Mouse (Mus musculus): ENCODE data around the gene Snx4. TPM values are rescaled to one million over a fixed set of nuclear protein-coding genes. Genes with fewer than 3 reads are reported as not detected.

Snx4 gene
- total RNA-seq, 2 experiments from 2014 or later, result 7.0 to 23.9 TPM

- no peak for ATAC-seq (replicated peaks; ENCODE audit: low FRiP score, poor library complexity, severe bottlenecking)
Measured at GRCm38 (mm10) chr16:33262096-33262495, 10.9 kb downstream of the Snx4 start.

DNA sequence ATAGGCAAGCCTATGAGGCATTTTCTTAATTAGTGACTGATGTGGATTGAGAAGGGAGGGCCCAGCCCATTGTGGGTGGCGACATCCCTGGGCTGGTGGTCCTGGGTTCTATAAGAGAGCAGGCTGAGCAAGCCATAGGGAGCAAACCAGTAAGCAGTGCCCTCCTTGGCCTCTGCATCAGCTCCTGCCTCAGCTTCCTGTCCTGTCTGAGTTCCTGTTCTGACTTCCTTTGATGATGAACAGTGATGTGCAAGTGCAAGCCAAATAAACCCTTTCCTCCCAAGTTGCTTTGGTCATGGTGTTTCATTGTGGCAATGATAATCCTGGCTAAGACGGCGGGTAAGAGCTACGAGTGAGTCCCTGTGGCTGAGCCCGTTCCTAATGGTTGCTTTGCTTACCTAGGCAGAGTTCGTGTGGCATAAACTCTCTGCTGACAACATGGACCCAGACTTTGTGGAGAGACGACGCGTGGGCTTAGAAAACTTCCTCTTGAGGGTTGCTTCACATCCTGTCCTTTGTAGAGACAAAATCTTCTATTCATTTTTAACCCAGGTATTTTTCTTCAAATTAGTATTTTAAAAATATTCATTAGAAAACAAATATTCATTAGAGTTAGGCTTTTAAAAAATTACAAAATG, 16.5 kb downstream of the Snx4 start:
- ATAC-seq (replicated peaks; ENCODE audit: low FRiP score, poor library complexity, severe bottlenecking), result no peak

DNA sequence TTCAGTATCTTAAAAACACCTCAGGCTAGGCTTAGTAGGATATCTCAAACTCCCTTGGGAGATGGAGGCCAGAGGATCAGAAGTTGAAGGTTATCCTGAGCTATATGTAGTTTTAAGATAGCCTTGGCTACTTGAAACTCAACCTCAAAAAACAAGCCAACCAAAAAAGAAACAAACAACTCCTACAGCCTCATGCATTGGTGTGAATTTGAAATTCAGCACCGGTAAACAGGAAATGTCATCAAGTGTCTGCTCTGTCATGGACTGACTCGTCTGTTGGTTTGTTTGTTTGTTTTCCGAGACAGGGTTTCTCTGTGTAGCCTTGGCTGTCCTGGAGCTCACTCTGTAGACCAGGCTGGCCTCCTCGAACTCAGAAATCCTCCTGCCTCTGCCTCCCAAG, 20.6 kb downstream of the Snx4 start:
- ATAC-seq (replicated peaks; ENCODE audit: low FRiP score, poor library complexity, severe bottlenecking), result no peak

DNA sequence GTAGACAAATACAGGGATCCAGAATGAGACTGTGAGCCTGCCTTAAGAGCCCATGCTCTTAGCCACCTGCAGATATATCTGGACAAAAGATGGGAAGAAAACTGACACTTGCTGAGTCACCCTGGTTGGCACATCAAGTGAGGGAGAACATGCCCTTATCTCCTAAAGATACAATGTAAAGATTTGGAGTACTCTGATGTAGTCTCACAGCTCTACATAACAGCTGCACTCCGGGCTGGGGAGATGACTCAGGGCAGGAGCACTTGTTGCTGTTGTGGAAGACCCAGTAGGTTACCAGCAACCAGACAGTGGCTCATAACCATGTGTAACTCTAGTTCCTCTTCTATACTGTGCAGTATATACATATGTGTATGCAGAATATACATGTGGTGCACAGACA, 31.8 kb downstream of the Snx4 start:
- ATAC-seq (replicated peaks; ENCODE audit: low FRiP score, poor library complexity, severe bottlenecking), result no peak

DNA sequence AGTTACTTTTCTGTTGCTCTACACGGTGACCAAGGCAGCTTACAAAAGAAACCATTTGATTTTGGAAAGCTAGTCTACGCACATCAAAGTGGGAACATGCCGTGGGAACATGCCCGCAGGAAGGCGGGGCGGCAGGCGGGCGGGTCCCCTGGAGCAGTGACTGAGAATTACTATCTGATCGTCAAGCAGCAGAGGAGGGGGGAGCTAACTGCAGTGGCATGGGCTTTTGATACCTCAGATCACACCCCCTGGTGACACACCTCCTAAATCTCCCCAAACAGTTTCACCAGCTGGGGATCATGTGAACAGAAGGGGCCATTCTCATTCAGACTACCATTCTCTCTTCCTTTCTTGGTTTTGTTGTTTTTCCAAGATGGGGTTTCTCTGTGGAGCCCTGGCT, 37.3 kb downstream of the Snx4 start:
- ATAC-seq (replicated peaks; ENCODE audit: low FRiP score, poor library complexity, severe bottlenecking), result no peak

DNA sequence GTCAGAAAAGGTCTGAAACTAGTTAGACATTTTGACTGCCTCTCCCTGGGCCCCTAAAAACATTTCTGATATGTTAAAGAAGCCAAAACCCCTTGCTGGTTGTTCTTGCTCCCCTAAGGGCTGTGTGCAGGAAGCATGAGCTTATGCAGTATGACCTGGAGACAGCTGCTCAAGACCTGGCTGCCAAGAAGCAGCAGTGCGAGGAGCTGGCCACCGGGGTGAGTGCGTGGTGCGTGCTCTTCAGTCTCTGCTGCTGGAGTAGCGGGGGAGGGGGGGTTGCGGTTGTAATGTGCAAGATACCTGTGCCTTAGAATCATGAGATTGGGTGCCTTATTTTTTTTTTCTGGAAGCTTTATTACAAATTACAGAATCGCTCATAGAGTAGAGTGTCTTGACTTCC, 38.7 kb downstream of the Snx4 start:
- ATAC-seq (replicated peaks; ENCODE audit: low FRiP score, poor library complexity, severe bottlenecking), result no peak

GRCm38 (mm10) chr16:33292241-33292640, 41.0 kb downstream of the Snx4 start:
- no peak for ATAC-seq (replicated peaks; ENCODE audit: low FRiP score, poor library complexity, severe bottlenecking)

DNA sequence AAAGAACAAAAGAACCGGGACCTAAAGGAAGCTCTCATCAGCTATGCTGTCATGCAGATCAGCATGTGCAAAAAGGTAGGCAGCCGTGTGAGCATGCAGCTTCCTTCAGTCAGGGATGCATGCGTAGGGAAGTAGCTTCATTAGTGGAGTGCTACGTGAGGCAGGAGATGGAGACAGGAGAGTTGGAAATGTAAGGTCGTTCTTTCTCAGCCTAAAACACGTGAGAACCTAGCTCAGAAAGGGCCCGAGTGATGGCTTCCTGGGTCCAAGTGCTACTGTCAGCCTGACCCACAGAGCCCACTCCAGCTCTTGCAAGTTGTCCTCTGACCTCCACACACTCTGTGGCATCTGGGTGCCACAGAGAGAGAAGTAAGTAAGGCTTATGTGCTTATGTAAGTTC, 43.4 kb downstream of the Snx4 start:
- no peak for ATAC-seq (replicated peaks; ENCODE audit: low FRiP score, poor library complexity, severe bottlenecking)

DNA sequence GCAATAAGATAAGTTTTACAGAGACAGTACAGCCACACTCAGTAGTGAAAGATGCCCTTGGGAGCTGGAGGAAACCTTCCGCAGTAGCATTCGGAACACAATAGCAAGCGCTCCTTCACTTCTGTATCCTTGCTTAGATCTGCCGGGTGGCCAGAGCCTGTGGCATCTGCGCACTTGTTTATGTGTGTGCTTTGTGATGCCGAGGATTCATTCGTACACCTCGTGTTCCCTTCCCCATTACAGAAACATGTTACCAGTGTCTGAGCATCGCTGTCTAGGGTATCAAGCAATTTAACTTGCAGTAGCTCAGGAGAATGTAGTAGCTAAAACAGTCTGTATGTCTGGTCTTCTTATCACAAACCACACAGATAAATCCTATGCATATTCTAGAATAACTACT, 44.1 kb downstream of the Snx4 start:
- no peak for ATAC-seq (replicated peaks; ENCODE audit: low FRiP score, poor library complexity, severe bottlenecking)

DNA sequence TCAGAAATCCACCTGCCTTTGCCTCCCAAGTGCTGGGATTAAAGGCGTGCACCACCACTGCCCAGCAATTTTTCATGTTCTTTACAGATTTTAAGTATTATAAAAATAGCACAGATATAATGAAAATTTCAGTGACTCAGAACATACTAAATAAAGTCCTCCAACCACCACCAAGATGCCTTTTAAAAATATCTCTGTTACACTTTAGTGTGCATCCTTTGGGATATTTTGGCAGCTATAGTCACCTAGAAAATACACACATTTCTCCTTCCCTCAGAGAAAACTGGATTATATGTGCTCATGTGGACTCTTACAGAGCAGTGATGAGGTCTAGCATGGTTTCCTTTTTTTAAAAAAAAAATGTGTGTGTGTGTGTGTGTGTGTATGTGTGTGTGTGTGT, 46.3 kb downstream of the Snx4 start:
- no peak for ATAC-seq (replicated peaks; ENCODE audit: low FRiP score, poor library complexity, severe bottlenecking)

GRCm38 (mm10) chr16:33306633-33307070, 55.4 kb downstream of the Snx4 start:
- ATAC-seq (replicated peaks; ENCODE audit: low FRiP score, poor library complexity, severe bottlenecking), result peak; percentile 77

GRCm38 (mm10) chr16:33307761-33308160, 56.5 kb downstream of the Snx4 start:
- no peak for ATAC-seq (replicated peaks; ENCODE audit: low FRiP score, poor library complexity, severe bottlenecking)

GRCm38 (mm10) chr16:33309066-33309465, 57.8 kb downstream of the Snx4 start:
- ATAC-seq (replicated peaks; ENCODE audit: low FRiP score, poor library complexity, severe bottlenecking), result no peak

DNA sequence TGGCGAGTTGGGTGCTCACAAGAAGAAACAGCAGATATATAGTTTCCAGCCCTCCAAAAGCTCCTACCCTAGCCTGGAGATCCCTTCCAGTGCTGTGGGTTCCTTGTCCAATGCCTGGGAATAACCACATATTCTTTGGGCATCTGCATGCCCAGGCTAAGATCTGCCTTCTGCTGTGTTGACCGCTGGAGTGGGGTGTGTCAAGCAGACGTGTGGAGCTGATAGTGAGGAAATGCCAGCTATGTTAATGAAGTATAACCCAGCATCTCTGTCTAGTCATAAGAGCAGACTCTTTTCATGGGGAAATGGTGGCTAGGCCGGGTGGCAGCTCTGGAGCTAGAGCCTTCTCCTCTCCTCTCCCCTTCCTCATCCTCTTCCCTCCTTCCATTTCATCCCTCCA, 64.4 kb downstream of the Snx4 start:
- no peak for ATAC-seq (replicated peaks; ENCODE audit: low FRiP score, poor library complexity, severe bottlenecking)

DNA sequence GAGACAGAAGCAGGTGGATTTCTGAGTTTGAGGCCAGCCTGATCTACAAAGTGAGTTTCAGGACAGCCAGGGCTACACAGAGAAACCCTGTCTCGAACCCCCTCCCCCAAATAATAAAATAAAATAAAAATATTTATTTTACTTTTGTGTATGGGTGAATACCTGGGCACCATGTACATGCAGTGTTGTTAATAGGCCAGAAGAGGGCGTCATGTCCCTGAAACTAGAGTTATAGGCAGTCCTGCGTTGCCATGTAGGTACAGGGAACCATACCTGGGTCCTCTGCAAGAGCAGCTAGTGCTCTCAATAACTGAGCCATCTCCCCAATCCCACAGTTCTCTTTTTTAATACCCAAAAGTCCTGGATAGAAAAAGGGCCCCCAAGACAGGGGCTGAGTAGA, 66.4 kb downstream of the Snx4 start:
- ATAC-seq (replicated peaks; ENCODE audit: low FRiP score, poor library complexity, severe bottlenecking), result no peak

- no peak for ATAC-seq (replicated peaks; ENCODE audit: low FRiP score, poor library complexity, severe bottlenecking)
Measured at GRCm38 (mm10) chr16:33318059-33318458, 66.8 kb downstream of the Snx4 start.

DNA sequence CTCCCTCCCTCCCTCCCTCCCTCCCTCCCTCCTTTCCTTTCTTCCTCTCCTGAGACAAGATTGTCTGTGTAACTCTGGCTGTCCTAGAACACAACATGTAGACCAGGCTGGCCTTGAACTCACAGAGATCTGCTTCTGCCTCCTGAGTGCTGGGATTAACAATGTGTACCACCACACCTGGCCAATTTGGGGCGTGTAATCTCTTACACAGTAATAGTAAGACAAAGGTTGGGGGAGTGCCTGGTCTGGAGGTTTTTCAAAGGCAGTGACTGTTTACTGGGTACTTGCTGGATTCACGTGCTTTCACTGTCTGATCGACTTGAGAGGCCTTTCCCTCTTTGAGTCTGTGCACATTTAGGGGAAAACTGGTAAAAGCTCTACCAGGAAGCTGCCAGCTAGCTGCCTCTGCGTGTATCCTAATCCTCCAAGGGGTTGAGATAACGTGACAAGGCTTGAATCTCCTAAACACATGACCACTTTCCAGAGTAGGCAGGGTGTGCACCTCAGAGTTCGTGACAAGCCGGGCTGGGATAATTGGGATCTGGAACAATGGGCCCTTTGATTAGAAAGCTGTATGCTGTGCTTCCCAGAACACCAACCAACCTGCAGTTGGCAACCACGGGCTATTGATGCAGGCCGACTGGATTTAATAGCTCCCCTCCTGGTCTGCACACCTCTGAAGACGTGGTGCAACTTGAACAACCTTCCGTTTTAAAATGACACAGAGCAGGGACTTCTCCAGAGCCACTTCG, 74.6 kb downstream of the Snx4 start:
- ATAC-seq (replicated peaks; ENCODE audit: low FRiP score, poor library complexity, severe bottlenecking), result no peak

DNA sequence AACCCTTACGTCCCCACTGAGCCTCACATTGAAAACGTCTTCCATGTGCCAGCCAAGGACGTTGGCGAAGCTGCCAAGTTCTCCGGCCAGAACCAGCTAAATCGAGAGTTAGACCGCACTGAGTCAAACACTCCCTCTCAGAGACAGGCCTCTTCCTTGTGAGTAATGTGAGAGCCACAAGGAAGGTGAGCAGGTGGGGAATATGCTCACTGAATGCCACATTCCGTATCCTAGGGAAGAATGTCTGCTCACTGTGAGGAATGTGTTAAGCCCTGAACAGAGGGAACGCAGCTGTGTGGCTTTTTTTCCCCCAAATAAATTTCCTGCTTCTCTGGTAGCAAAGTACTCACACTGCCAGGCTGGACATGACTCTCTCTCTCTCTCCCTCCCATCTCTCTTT, 75.3 kb downstream of the Snx4 start:
- no peak for ATAC-seq (replicated peaks; ENCODE audit: low FRiP score, poor library complexity, severe bottlenecking)

DNA sequence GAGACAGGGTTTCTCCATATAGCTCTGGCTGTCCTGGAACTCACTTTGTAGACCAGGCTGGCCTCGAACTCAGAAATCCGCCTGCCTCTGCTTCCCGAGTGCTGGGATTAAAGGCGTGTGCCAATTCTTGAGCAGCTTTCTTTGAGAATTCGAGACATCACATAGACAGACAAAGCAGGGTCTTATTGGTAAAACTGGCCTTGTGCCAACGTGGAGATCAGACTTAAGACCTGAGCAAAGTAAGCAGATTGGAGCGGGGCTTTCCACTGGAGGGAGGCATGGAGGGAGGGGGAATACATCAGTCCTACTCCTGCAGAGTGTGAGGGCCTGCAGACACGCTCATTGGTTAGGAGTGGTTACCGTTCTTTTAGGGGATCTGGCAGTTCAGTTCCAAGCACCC, 75.9 kb downstream of the Snx4 start:
- ATAC-seq (replicated peaks; ENCODE audit: low FRiP score, poor library complexity, severe bottlenecking), result no peak

- no peak for ATAC-seq (replicated peaks; ENCODE audit: low FRiP score, poor library complexity, severe bottlenecking)
Measured at GRCm38 (mm10) chr16:33333015-33333414, 81.8 kb downstream of the Snx4 start.

DNA sequence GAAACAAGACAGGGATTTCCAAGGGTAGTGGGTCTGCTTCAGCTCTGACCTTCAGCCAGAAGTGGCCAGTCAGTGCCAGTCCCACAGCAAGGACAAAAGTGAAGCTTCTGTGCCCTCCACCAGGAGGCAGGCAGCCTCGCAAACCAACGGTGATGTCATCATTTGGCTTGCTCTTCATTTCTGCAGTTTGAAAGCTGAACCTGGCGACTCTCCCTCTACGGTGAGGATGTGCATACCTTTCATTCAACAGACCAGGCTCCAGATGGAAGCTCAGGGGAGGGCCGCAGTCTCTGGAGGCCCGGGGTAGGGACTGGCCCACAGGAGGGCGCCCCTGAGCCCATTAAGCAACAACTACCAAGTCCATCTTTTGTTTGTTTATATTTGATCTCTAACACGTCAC, 85.9 kb downstream of the Snx4 start:
- no peak for ATAC-seq (replicated peaks; ENCODE audit: low FRiP score, poor library complexity, severe bottlenecking)

GRCm38 (mm10) chr16:33337681-33338080, 86.4 kb downstream of the Snx4 start:
- no peak for ATAC-seq (replicated peaks; ENCODE audit: low FRiP score, poor library complexity, severe bottlenecking)
